Mouse (Mus musculus) layer of hippocampus, postnatal 25 days (tissue): ENCODE data around the gene Tead4. TPM values are rescaled to one million over a fixed set of nuclear protein-coding genes. Genes with fewer than 3 reads are reported as not detected.
"Not testable (repeated sequence)": the region's sequence is repeated elsewhere in the genome, so short reads cannot be mapped to it uniquely, and the experiment has no call there.

Experiments
- DNase-seq, 2 experiments: peaks; one replicate each; pipeline ENCODE4 v3.0.0; 2022; ENCODE audit warnings: mixed read lengths in 2 of 2, low spot score in 1 of 2; ENCODE audit errors: extremely low spot score in 1 of 2
- total RNA-seq, 2 experiments: library from RNA; stranded (reverse); gene quantifications; 2 replicates each; pipeline ENCODE4 v1.2.3; 2021

Gene Tead4
- total RNA-seq, 2 experiments from 2014 or later, result 0.79 to 0.92 TPM

DNA sequence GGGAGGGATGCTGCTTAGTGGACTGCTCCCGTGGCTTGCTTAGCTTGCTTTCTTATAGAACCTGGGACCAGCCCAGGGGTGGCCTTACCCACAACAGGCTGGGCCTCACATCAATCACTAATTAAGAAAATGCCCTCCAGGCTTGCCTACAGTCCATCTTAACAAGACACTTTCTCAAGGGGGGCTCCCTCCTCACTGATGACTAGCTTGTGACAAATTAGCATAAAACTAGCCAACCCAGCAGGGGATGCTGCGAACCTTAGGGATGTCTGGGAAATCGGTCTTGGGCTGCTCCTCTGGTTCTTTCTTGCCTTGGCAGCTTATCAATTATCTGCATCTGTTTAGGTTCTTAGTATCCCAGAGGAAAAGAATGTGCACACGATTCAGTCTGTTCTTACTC, 46.1 kb downstream of the Tead4 start:
- no peak for DNase-seq

DNA sequence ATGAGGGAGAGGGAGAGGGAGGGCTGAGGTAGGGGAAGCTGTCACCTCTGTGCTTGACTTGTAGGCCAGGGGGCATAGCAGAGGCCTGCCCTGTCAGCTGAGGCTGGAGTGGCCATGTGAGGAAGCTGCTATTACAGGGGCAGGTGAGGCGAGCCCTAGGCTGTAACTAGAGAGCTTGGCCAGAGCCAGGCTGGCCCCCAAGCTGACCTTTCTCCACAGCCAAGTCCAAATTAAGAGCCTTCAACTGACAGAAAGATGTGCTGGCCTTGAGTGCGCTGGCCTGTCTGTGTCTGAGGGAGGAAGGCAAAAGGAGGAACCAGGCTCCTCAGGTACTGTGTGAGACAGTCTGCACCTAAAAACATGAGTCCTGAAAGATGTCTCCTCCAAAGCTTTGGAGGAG, 47.5 kb downstream of the Tead4 start:
- no peak for DNase-seq

DNA sequence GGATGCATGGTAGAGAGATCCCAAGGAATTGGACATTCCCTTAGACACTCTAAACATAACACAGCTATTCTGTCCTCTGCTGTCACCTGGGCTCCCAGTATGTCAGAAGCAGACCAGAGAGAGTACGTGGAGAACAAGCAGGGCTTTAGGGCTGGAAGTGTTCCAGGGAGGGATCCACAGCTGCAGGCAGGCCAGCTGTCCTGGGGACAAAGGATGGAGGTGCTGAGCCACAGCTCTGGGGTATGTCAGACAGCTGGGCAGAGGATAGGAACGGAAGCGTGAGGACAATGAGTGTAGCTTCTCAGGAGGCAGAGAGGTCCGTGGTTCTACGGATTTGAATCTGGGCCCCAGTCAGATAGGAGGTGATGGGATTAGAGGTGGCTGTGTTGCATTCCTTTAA, 50.0 kb downstream of the Tead4 start:
- DNase-seq, result no peak

DNA sequence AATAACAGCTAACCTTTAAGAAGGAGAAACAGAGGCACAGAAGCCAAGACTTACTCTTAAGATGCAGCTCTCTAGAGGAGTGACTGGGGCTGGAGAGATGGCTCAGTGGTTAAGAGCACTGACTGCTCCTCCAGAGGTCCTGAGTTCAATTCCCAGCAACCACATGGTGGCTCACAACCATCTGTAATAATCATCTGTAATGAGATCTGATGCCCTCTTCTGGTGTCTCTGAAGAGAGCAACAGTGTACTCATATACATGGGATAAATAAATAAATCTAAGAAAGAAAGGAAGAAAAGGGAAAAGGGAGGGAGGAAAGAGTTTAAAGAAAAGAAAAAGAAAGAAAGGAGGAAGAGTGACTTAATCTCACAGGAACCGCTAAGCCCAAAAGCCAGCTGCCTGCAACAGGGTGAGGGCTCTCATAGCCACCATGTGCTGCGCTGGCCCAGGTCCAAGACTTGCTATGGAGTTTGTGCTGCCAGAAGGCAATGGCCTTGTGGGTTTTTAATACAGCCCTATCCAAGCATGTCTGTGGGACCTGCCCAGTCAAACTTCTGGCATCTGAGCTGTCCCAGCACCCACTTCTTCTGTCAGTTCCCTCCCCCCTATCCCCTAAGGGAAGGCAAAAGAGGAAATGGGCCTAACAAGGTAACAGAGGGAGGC, 63.4 kb downstream of the Tead4 start:
- DNase-seq, result no peak

DNA sequence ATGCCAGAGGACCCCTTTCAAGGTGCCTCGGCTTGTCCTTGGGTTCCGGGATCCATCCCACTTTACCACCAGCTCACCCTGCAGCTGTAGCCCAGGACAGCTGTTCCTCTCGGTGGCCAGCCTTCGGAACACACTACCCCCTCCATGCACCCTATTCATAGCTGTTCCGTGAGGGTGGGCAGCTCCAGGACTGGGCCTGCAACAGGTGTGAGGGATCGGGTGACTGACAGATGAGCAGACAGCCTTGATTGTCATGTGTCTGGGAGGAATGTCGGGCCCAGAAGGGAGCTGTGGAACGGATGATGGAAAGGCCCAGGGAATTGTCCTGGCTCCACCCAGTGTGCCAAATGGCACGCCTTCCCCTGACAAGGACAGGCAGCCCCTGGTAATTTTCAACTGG, 64.0 kb downstream of the Tead4 start:
- DNase-seq, result no peak

DNA sequence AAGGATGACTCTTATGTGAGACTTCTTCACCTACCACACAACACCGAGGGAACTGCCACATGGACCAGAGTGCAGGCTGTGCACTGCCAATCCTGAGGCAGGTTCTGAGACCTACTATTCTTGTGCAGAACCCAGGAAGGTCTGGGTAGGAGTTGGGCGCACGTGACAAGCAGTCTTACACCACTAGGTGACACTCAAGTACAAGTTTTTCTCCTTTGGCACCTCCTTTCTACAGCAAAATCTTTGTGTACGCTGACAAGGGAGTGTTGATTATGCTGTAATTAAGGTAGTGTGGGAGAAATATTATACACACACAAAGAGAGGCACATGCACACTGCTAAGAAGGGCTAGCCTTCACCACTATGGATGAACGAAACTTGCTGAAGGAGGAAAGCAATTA, 66.4 kb downstream of the Tead4 start:
- peak in 1 of 2 experiments; percentile 10 for DNase-seq

DNA sequence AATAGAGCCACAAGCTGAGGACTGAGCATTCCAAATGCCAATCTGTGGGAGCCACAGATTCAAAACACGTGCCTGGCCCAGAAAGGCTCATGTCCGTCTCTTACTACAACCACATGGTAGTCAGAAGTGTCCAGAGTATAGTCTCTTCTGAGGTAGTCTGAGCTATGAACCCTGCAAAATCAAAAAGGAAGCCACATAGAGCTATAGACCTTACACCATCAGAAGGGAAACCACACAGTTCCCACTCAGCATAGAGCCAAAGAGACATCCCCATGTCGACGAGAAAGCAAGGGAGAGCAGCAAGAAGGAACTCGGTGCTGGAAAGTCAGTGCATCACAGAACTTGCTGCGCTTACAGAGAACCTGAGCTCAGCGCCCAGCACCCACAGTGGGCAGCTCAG, 68.4 kb downstream of the Tead4 start:
- DNase-seq, result no peak

DNA sequence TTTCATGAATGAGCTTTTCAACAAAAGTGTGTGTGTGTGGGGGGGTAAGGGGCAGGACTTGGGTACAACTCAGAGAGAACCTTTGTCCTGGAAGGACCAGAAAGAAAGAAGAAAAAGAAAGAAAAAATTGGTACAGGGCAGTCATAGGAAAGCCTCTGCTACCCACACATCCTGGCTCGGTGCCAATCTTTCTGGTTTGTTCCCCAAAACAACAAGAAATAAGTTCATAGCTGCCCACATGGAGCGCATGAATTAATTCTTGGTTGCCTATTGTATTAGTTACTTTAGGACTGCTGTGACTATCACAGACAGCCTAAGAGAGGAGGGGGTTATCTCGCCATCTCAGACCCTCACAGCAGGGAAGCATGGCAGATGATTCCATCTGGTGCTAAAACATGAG, 68.9 kb downstream of the Tead4 start:
- DNase-seq, result no peak

DNA sequence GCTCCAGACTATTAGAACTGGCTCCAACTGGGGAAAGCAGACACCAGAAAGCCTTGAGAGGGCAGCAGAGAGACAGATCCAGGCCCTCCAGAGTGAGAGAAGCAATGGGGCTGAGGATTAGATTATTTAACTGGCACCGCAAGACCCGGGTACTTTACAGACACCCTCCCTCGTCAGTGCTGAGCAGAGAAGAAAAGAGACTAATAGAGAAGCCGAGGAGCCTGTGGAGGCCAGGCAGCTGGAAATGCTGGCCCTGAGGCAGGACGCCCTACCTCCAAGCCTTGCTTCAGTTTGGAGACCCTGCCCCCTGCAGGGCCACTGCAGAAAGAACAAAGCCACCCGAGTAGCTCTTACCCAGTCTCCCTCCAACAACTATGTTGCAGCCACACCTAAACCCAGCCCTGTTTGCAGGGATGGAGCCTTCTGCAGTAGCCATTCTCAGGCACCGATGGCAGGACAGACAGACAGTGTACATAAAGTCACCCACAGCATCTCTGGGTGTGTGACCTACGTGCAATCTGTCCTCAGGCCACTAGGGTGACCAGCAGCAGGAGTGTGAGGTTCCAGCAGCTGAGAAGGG, 73.1 kb downstream of the Tead4 start:
- DNase-seq, result peak; percentile 12 to 40

DNA sequence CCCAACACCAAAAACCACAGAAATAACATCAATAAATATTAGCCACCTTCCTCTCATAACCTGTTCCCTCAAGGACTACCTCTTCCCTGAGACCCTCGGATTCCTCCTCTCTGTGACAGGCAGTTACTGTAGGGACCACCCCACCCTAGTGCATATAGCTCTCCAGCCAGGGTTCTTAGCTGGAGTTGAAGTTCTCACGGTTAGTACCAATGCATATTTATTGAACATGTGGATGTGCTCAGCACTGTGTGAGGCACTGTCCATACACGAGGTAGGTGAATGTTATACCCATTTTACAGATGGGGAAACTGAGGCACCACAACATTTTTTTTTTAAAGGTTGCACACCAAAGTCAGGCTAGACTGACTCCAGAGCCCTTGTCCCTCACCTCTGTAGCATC, 73.7 kb downstream of the Tead4 start:
- DNase-seq, result no peak

DNA sequence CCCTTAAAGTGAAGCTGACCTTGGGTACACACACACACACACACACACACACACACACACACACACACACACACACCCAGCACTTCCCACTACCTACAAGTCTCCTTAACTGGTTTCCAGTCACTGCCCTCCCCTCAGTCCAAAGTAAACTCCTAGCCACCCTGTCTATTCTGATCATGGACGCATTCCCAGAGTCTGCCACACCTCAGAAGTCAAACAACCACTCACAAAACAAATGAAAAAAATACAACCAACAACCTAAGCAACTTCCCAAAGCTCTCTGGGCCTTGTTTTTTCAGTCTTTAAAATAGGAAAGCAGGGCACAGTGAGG, 74.8 kb downstream of the Tead4 start:
- no peak for DNase-seq

DNA sequence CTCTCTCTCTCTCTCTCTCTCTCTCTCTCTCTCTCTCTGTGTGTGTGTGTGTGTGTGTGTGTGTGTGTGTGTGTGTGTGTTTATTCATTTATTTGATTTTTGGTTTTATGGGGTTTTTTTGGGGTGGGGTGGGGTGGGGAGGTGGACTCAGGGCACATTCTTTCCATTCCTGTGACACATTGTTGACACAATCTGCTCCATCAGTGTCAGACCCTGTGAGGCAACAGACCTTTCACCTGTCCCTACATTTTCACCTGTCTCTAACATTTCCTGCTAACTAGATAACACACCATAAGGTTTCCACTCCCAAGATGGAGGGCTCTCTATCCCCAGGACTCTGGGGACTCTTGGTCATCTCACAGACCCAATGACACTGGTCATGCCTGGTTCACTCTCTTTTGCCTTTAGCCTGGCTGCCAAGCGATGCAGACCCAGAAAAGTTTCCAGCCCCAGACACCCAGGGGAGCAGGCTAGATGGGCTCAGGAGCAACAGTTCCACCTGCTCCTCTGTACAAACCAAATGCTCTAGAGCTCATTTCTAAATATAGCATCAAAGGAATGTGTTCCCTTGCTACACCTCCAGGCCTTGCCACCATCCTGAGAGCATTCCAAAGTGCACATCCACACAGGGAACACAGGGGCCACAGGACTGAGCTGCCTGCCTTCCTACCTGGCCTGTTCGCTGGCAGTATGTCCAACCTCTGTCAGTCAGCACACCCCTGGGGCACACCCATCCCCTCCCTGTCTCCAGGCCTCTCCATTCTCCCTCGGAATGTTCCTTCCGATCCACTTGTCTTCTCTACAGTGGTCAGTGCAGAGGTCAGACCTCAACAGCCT, 75.4 kb downstream of the Tead4 start:
- no peak for DNase-seq

DNA sequence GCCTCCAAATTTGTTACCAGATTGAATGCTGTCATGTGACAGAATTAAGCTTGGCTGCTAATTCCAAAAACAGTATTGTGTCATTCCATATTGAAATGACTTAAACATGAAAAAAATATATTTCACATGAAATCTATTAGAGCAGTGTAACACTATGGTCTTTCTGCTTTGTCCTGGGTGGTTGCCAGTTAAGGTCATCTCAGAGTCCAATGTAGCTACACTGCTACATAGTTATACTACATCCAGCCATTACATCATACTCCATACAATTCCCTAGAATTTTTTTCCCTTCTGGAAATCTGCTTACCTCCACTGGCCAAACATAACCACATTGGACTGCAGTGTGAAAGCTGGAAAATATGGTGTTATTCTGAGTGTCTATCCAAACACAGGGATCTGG, 77.5 kb downstream of the Tead4 start:
- no peak for DNase-seq

DNA sequence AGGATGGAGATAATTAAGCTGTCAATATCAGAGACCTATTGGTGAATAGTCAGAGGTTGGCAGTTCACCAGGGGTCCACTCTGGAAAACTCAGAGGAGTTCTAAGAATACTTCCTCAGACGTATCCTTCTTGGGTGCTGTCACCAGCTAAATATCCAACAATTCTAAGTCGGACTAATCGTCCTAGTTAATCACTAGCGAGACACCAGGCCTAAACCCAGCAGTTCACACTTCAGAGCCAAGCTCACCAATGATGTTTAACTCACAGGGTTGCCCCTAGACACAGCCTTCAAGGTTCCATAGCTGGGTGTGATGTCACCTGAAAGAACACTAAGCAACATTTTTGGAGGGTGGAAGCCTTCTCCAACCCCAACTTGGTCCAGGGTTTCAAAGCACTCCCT, 85.6 kb downstream of the Tead4 start:
- DNase-seq, result not testable (repeated sequence)

DNA sequence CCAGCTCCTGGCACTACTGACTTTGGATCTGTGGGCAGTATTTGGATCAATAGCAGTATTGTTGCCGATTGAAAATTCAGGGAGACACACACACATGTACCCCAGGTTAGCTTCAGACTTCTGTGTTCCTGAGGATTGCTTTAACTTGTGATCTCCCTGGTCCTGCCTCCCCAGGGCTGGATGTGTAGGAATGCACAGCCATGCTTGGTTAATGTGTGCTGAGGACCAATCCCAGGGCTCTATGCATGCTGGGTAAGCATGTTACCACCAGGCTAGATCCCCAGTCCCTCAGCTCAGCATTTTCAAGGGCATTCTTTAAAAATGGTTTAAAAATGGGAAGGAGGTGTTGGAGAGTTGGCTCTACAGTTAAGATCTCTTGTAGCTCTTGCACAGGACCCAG, 91.4 kb downstream of the Tead4 start:
- DNase-seq, result not testable (repeated sequence)

DNA sequence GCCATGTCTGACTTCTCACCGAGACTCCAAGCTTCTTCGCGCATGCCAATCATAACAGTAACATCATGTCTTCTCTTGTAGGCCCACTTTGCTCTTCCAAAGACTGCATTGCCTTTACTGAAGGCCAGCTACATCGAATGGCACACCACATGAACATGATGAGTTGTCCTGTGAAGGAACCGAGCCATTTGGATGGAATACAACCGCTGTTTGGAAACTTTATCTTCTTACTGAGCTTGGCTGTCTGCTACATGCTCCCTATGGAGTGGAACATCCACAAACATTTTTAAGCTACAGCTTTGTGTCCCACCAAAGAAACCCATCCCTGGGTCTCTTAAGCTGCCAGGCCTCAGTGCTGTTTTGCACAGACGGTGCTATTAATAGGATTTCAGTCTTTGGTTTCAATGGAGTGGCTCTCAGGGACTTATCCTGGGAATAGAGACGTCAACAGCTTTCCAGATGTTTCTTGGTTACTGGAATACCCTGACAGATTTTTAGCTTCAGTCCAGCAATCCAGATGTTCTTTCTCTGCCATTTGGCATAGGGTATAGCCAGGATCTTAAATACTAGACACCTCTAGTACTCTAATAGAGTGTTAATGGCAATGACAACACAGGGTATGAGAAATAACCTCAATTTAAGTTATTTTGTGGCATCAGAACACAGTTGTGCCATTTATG, 92.0 kb downstream of the Tead4 start:
- no peak for DNase-seq

DNA sequence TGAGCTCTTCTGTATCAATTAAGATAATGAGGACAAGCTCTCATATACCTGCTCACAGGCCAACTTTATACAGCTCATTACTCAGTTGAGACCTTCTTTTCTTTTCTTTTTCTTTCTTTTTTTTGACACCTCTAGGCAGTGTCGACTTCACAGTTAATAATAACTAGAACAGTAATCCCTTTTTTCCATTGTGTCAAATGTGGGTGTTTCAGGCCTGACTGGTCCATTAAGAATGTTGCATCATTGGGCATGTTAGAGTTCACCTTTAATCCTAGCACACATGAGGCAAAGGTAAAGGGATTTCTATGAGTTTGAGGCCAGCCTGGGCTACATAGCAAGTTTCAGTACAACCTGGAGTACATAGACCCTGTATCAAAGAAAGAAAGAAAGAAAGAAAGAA, 97.1 kb downstream of the Tead4 start:
- no peak for DNase-seq

DNA sequence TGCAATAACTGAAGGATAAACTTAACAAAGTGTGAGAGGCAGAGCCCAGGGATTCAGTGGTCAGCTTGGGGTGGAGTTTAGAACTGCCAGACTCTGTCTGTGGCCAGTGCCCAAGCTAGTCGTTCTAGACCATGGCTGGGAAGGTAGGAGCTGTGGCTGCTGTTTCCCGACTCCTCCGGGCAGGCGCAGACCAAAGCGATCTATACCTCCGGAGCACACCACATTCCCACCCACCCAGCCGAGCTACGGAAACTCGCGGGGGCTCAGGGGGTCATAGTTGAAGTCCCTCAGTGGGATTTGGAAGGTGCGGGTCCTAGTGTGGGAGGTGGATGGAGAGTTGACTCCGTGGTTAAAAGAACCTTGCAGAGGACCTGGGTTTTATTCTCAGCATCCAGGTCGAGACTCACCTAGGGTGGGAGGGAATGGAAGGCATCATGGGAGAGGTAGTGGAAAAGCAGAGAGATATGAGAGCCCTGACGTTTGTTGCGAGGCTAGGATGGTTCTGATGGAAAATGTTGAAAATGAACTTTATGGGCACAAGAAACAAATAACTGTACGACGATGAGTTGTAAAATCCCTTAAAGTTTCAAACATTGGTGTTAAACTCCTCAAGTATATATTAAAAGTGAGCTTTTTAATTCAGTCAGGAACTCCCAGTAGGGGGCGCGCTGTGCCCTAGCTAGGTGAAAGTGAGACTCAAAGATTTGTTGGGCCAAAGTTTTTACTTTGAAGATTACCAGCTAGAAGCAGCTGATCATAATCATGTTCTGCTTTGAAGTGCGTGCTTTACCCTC, 99.6 kb downstream of the Tead4 start:
- DNase-seq, result peak; percentile 67 to 86

DNA sequence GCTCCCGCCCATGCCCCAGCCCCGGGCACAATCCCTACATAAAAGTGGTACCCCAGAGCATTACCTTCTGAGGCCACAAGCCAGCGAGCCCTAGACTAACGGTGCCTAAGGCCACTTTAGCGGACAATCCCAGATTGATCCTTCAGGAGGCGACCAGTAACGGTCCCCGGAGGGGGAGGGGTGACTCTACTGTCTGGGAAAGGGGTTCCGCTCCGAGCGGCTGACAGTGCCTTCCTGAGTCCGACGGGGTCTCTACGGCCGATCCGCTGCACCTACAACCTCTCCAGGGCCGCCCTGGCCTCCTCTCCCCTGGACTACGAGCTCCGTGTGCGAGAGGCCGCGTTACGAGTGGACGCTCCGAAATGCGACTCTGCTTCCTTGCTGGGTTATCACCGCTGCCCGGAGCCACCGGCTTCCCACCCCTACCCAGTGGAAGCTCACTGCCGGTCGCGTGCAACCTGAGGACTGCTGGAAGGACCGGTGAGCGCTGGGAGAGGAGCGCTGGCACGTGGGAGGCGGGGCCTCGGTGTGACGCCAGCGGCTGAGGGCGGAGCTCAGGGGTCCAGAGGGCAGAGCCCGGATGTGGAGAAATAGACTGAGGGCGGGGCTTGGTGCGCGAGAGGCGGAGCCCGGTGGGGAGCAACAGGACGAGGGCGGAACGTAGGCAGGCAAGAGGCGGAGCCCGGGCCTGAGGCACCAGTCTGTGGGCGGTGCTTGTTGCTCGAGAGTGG, 100.3 kb downstream of the Tead4 start:
- DNase-seq, result peak; percentile 92 to 97

DNA sequence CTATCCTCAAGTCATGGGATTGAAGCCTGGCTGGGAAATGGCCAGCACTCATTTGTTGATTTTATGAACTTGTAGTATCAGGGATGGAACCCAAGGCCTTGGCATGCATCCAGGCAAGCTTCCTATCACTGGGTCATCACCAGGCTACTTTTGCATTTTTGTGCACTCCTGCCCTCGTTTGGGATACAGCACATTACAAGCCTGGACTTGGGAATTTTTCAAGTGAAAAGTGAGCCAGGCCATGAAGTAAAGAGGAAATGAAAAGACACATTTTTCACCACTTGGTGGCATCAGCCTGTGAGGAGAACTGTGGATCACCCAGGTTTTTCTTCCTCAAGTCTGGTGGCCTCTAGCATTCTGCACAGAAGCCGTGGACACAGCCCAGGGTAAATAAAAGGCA, 117.1 kb downstream of the Tead4 start:
- no peak for DNase-seq
